10 mouse cellular contexts compared by ENCODE assay signal in the genomic region with DNA sequence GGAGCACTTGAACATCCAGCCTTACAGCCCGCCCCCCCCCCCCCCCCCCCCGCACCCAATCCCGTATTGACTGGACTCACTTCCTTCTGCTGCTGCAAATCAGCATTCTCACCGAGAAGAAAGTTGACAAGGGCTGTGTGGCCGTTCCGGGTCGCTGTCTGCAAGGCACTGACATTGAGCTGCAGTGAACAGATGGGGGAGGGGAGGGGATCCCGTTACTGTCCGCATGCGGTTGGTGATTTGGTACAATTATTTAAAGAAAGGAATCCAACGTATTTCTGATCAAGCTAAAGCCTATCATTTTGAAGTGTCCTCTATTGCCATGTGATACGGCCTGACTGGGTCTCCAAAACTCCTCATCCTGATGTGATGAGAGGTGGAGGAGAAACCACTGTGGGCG. TPM values are rescaled to one million over a fixed set of nuclear protein-coding genes. Genes with fewer than 3 reads are reported as not detected.
DNase-seq lines count a peak whose midpoint lies in the region; ATAC-seq and TF ChIP-seq lines count a peak whose summit lies in the region.
"Had no signal": no experiment of that assay in that cellular context is flagged by ENCODE, and none has a peak within 500 bp of the region (broad histone marks: within the 10 kb centered on the region; RNA-seq: fewer than 3 reads in every experiment).

No protein-coding gene starts in this region.

- TF ChIP-seq CTCF in kidney, adult 2 months (conservative IDR thresholded peaks at IDR 0.05; ENCODE audit: insufficient read depth, insufficient read length, low read depth, low read length) = 0 out of 2 replicates have a peak, but pooled peaks have one; percentile 18

- DNase-seq in heart, adult 18-20 months = peak; percentile 53 to 54
- DNase-seq in heart, adult 8-10 months (ENCODE audit: low spot score) = no peak
- DNase-seq in embryonic facial prominence, embryonic 14.5 days (ENCODE audit: low spot score) = peak; percentile 48
- DNase-seq in kidney, adult 2 months = peak; percentile 78
- DNase-seq in spleen, adult 18-20 months = no peak
- no peak for DNase-seq in thymus, postnatal 10 days (ENCODE audit: low spot score in 2 of 2)
- no peak for DNase-seq in right cerebral cortex, postnatal 14 days

- H3K4me1 ChIP-seq in embryonic facial prominence, embryonic 14.5 days (ENCODE audit: control insufficient read depth, insufficient read depth, low read length) = peaks cover 9% of the 10 kb centered on the region
- peaks cover 32% of the 10 kb centered on the region for H3K4me1 ChIP-seq in kidney, adult 2 months (ENCODE audit: control insufficient read depth, insufficient read depth, low read length)
- no peaks in the 10 kb centered on the region for H3K4me1 ChIP-seq in midbrain, embryonic 13.5 days (replicated peaks)

- WGBS in embryonic facial prominence, embryonic 14.5 days = 24% methylated on average over 11 of the region's 13 CpGs
- 18% methylated on average over 13 of the region's 13 CpGs for WGBS in kidney, adult 2 months
- 40% methylated on average over 12 of the region's 13 CpGs for whole genome bisulfite sequencing in midbrain, embryonic 13.5 days

- H3K27ac ChIP-seq in embryonic facial prominence, embryonic 14.5 days (replicated peaks; ENCODE audit: low read depth, low read length) = no peak overlapping the region
- H3K27ac ChIP-seq in kidney, adult 2 months (ENCODE audit: insufficient read depth, low read depth, low read length) = peak overlapping the region; percentile 3
- H3K27ac ChIP-seq in midbrain, embryonic 13.5 days = no peak overlapping the region
- H3K27ac ChIP-seq: heart, adult 2 months; macrophage had no signal

- H3K9me3 ChIP-seq in embryonic facial prominence, embryonic 14.5 days (ENCODE audit: control insufficient read depth, low read length) = no peaks in the 10 kb centered on the region
- H3K9me3 ChIP-seq in midbrain, embryonic 13.5 days = no peaks in the 10 kb centered on the region

- peak overlapping the region; percentile 27 for H3K4me2 ChIP-seq in embryonic facial prominence, embryonic 14.5 days (ENCODE audit: low read depth, low read length)
- H3K4me2 ChIP-seq in midbrain, embryonic 13.5 days (replicated peaks) = 0 out of 2 replicates have a peak overlapping the region, but pooled peaks have one; percentile 6

- TF ChIP-seq POLR2A in kidney, adult 2 months (IDR thresholded peaks at IDR 0.05; ENCODE audit: low read depth, low read length) = no peak

- no peaks in the 10 kb centered on the region for H3K36me3 ChIP-seq in embryonic facial prominence, embryonic 14.5 days (ENCODE audit: control insufficient read depth, insufficient read depth, low read length)
- H3K36me3 ChIP-seq in kidney, adult 2 months (ENCODE audit: control insufficient read depth, insufficient read depth, low read length) = no peaks in the 10 kb centered on the region
- H3K36me3 ChIP-seq in midbrain, embryonic 13.5 days = no peaks in the 10 kb centered on the region

- ATAC-seq in embryonic facial prominence, embryonic 14.5 days (ENCODE audit: low read depth) = no peak
- ATAC-seq in midbrain, embryonic 13.5 days = no peak

- H3K4me3 ChIP-seq in embryonic facial prominence, embryonic 14.5 days (ENCODE audit: low read depth, low read length) = no peak overlapping the region
- H3K4me3 ChIP-seq in kidney, adult 2 months (ENCODE audit: insufficient read depth, low read depth, low read length) = no peak overlapping the region
- H3K4me3 ChIP-seq in midbrain, embryonic 13.5 days (replicated peaks) = no peak overlapping the region

- H3K9ac ChIP-seq in embryonic facial prominence, embryonic 14.5 days (ENCODE audit: low read depth, low read length) = no peak overlapping the region
- H3K9ac ChIP-seq in midbrain, embryonic 13.5 days (replicated peaks) = no peak overlapping the region

- no peaks in the 10 kb centered on the region for H3K27me3 ChIP-seq in embryonic facial prominence, embryonic 14.5 days (replicated peaks; ENCODE audit: control insufficient read depth, insufficient read depth, low read length)
- no peaks in the 10 kb centered on the region for H3K27me3 ChIP-seq in kidney, adult 2 months (replicated peaks; ENCODE audit: control insufficient read depth, insufficient read depth, low read length)
- H3K27me3 ChIP-seq in midbrain, embryonic 13.5 days = no peaks in the 10 kb centered on the region

RNA-seq across cellular contexts. Expression of a gene that starts 35.2 kb away (rescaled TPM):
- total RNA-seq in heart, adult 18-20 months (2021) = under 1 TPM; 0.65 to 0.80 TPM
- total RNA-seq in heart, adult 8-10 months (2022) = 1 to 10 TPM; 1.1 TPM
- polyA plus RNA-seq in embryonic facial prominence, embryonic 14.5 days (2014; fragmentation: Nextera tagmentation; extraction: Ambion mirVana) = 0.15 and 0.20 TPM in 2 replicates
- 0.36 and 0.76 TPM in 2 replicates for polyA plus RNA-seq in kidney, adult 2 months (2012; rRNA removed)
- not detected in 2 replicates for polyA plus RNA-seq in midbrain, embryonic 13.5 days (2015; fragmentation: Nextera tagmentation; extraction: Ambion mirVana)
- polyA plus RNA-seq: macrophage had no signal

RNA-seq across cellular contexts. Expression of a gene that starts 47.7 kb away (rescaled TPM):
- 10 to 100 TPM; 10.7 to 12.4 TPM for total RNA-seq in heart, adult 18-20 months (2021)
- total RNA-seq in heart, adult 8-10 months (2022) = 10 to 100 TPM in 3 of 4 experiments, 1 to 10 TPM in 1; 9.4 to 12.7 (median 11.0) TPM
- polyA plus RNA-seq in embryonic facial prominence, embryonic 14.5 days (2014; fragmentation: Nextera tagmentation; extraction: Ambion mirVana) = 13.7 and 19.7 TPM in 2 replicates
- polyA plus RNA-seq in kidney, adult 2 months (2012; rRNA removed) = 5.2 and 7.1 TPM in 2 replicates
- polyA plus RNA-seq in midbrain, embryonic 13.5 days (2015; fragmentation: Nextera tagmentation; extraction: Ambion mirVana) = 22.5 and 23.3 TPM in 2 replicates

RNA-seq across cellular contexts. Expression of a gene that starts 54.7 kb away (rescaled TPM):
- total RNA-seq in heart, adult 18-20 months (2021) = not detected
- total RNA-seq in heart, adult 8-10 months (2022) = not detected
- not detected in 2 replicates for polyA plus RNA-seq in embryonic facial prominence, embryonic 14.5 days (2014; fragmentation: Nextera tagmentation; extraction: Ambion mirVana)
- not detected in 2 replicates for polyA plus RNA-seq in kidney, adult 2 months (2012; rRNA removed)
- not detected in 2 replicates for polyA plus RNA-seq in midbrain, embryonic 13.5 days (2015; fragmentation: Nextera tagmentation; extraction: Ambion mirVana)
- total RNA-seq: heart, adult 2 months had no signal
- polyA plus RNA-seq: heart, adult 2 months; macrophage had no signal

Comparison
In these comparisons a context has a peak if more than half of its experiments do, and no peak if none do; other contexts are left out.
1. DNase-seq: peak in heart, adult 18-20 months (2 of 2), embryonic facial prominence, embryonic 14.5 days (single experiment) and kidney, adult 2 months (single experiment); none in heart, adult 8-10 months (single experiment), spleen, adult 18-20 months (0 of 2), thymus, postnatal 10 days (0 of 2) and right cerebral cortex, postnatal 14 days (single experiment).